Mouse (Mus musculus): ENCODE measurements around the gene Tor1a. TPM values are rescaled to one million over a fixed set of nuclear protein-coding genes. Genes with fewer than 3 reads are reported as not detected.
A peak's percentile ranks its signal among the peaks of the same experiment; 100 is the strongest.

The Tor1a gene
- polyA plus RNA-seq, 1 experiment from 2014 or later = 87.2 TPM

DNA sequence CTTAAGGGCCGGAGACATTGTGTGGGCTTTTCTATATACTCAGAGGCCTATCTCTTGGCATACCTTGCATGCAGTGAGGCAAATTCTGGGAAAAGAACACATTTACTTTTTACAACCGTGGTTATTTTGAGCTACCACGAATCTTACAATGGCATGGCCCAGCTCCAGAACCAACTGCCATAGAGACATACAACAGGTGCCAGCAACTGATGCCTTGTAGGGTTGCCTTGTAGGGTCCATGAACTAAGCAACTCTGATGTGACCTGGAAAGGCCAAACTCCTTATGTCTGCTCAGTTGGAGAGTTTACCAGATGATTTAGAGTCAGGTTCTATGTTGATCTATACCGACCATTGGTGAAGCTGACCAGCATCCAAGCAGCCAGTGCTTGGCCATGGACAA lies 27.1 kb upstream of the Tor1a start:
- no peak overlapping the region for H3K27ac ChIP-seq (ENCODE audit: low read length)
- no peaks in the 10 kb centered on the region for H3K4me1 ChIP-seq (ENCODE audit: control insufficient read depth, insufficient read depth, low read length)
- H3K27me3 ChIP-seq (replicated peaks; ENCODE audit: control insufficient read depth, insufficient read depth, low read length) = no peaks in the 10 kb centered on the region
- H3K36me3 ChIP-seq (ENCODE audit: control insufficient read depth, insufficient read depth, low read length) = no peaks in the 10 kb centered on the region
- no peak for ATAC-seq
- no peak overlapping the region for H3K4me2 ChIP-seq (ENCODE audit: low read depth, low read length)
- no peak overlapping the region for H3K4me3 ChIP-seq (ENCODE audit: low read length)
- H3K9ac ChIP-seq (ENCODE audit: low read depth, low read length) = no peak overlapping the region
- H3K9me3 ChIP-seq (ENCODE audit: control insufficient read depth, low read length) = no peaks in the 10 kb centered on the region
- WGBS = 95% methylated on average over 4 of the region's 4 CpGs

DNA sequence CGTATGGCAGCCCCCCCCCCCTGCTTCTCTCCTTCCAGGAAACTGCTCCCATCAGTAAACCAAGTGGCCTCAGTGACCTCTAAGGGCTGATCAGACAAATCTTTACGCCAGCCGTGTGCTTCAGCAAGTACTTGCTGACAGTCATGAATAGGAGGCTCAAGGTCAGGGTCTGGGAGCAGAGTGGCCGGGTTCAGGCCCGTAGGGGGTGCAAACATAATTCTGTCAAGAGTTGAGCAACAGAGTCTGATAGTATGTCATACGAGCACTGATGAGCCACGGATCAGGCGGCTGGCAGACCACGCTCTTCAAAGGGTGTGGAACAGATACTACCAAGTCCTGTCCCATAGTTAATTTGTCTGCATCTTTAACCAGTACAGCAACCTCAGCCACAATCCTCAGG lies 22.5 kb upstream of the Tor1a start:
- H3K9ac ChIP-seq (ENCODE audit: low read depth, low read length) = no peak overlapping the region
- no peaks in the 10 kb centered on the region for H3K27me3 ChIP-seq (replicated peaks; ENCODE audit: control insufficient read depth, insufficient read depth, low read length)
- 84% methylated on average over 9 of the region's 9 CpGs for WGBS
- peaks cover 8% of the 10 kb centered on the region for H3K4me1 ChIP-seq (ENCODE audit: control insufficient read depth, insufficient read depth, low read length)
- H3K9me3 ChIP-seq (ENCODE audit: control insufficient read depth, low read length) = no peaks in the 10 kb centered on the region
- no peak overlapping the region for H3K27ac ChIP-seq (ENCODE audit: low read length)
- no peak overlapping the region for H3K4me2 ChIP-seq (ENCODE audit: low read depth, low read length)
- no peak overlapping the region for H3K4me3 ChIP-seq (ENCODE audit: low read length)
- no peaks in the 10 kb centered on the region for H3K36me3 ChIP-seq (ENCODE audit: control insufficient read depth, insufficient read depth, low read length)
- ATAC-seq = no peak

DNA sequence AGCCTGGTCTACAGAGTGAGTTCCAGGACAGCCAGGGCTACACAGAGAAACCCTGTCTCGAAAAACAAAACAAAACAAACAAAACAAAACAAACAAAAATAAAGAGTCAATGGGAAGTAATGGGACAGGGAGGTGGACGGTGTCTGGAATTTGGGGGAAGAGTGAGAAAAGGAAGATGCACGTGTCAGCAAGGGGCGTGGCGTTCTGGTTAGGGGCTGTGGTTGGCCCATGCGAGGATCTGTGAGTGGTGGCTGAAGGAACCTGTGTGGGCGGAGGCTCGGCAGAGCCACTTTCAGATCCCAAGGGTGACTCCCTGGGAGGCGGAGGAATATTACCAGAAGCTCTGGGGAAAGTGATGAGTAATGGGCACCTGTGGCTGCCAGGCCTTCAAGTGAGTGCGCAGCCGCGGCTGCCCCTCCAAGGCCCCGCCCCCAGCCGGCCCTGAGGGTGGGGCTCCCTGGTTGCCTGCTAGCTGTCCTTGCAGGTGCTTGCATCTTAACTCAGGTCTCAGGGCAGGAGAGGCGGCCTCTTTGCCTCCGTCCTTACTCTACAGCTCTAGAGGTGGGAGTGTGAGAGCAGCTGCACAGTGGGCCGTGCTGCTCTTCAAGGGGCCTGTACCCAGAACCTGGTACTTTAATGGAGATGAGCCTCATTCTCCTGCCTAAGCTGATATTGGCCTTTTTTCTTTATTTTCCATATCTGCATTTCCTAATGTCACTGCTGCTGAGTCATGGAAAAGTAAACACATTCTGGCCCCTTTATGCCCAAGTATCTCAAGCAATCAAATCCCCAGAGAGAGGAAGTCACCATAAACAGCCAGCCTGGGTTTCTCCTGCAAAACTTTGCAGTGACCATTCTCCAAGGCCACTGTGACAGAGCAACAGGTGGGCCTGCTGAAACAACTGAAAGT lies 17.6 kb upstream of the Tor1a start:
- Histone ChIP-seq H3K9ac (ENCODE audit: low read depth, low read length) (peak overlapping the region; percentile 40; the same call in 1 of the 2 replicates), H3K4me2 (ENCODE audit: low read depth, low read length) (peak overlapping the region; percentile 36; the same call in 1 of the 2 replicates), H3K27me3 (replicated peaks; ENCODE audit: control insufficient read depth, insufficient read depth, low read length) (no peaks in the 10 kb centered on the region), H3K9me3 (ENCODE audit: control insufficient read depth, low read length) (no peaks in the 10 kb centered on the region), H3K4me3 (ENCODE audit: low read length) (peak overlapping the region; percentile 7), H3K36me3 (ENCODE audit: control insufficient read depth, insufficient read depth, low read length) (no peaks in the 10 kb centered on the region), H3K27ac (ENCODE audit: low read length) (peak overlapping the region; percentile 76), H3K4me1 (ENCODE audit: control insufficient read depth, insufficient read depth, low read length) (peaks cover 21% of the 10 kb centered on the region)
- peak; percentile 34 for ATAC-seq
- 18% methylated on average over 17 of the region's 17 CpGs for WGBS

DNA sequence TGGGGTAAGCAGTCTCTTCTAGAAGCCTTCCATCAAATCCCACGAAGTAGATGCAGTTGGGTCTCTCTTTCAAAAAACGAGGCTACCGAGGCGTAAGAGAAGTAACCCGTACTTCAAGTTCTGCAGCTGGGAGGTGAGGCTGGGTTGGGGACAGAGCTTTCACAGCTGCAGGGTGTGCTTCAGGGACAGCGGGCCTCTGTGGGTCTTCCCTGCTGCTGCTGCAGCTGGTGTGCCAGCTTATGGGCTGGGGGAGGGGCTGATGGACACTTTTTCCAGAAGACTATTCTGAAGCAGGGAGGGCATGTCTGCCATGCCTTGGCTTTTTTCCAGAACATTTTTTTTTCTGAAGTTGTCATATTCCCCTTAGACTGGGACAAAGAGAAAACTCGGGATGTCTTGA lies 15.3 kb upstream of the Tor1a start:
- Histone ChIP-seq H3K27me3 (replicated peaks; ENCODE audit: control insufficient read depth, insufficient read depth, low read length) (no peaks in the 10 kb centered on the region), H3K4me3 (ENCODE audit: low read length) (peak overlapping the region; percentile 74), H3K9me3 (ENCODE audit: control insufficient read depth, low read length) (no peaks in the 10 kb centered on the region), H3K9ac (ENCODE audit: low read depth, low read length) (peak overlapping the region; percentile 73), H3K4me2 (ENCODE audit: low read depth, low read length) (peak overlapping the region; percentile 81), H3K4me1 (ENCODE audit: control insufficient read depth, insufficient read depth, low read length) (peaks cover 21% of the 10 kb centered on the region), H3K36me3 (ENCODE audit: control insufficient read depth, insufficient read depth, low read length) (peaks cover 3% of the 10 kb centered on the region; the same call in 1 of the 2 replicates), H3K27ac (ENCODE audit: low read length) (no peak overlapping the region)
- ATAC-seq = no peak
- 46% methylated on average over 7 of the region's 7 CpGs for WGBS

DNA sequence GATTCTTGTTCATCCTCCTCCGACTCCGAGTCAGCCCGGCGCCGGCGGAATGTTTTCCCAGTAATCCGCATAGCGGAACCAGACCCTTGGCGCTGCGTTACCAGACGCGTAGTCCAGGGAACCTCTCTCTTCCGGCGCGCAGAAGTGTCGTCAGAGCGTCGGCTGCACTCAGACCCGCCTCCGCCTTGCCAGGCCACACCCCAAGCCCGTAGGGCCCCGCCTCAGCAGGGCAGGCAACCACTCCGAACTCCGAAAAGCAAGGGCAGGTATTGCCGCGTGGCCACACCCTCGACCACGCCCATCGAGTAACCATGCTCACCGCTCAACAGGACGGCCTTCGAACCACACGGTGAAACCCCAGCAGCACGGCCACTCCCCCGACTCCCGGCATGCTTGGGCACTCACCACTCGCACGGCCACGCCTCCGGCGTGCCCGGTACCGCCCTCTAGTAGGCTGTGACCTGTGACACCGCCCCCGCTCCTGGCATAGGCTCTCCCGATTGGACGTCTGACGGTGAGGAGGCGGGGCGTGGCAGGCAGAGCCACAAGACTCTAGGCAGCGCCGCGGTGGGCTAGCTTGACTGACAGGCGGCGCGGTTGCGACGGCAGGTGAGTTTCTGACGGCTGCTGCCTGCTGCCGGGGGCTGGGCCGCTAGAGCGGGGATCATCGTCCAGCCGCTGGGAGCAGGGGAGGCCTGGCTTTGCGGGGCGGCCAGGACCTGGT lies 14.2 kb upstream of the Tor1a start, which contains the start of the genes BC005624 and Usp20:
Gene BC005624, minus strand, starts transcription at position 412 of the 724 bp plus-strand sequence.
Gene Usp20, plus strand, starts transcription at position 490 of the 724 bp plus-strand sequence.
- Histone ChIP-seq H3K4me3 (ENCODE audit: low read length) (peak within 1 kb of the TSS; percentile 74), H3K9me3 (ENCODE audit: control insufficient read depth, low read length) (no peaks in the 10 kb centered on the region), H3K36me3 (ENCODE audit: control insufficient read depth, insufficient read depth, low read length) (peaks cover 3% of the 10 kb centered on the region; the same call in 1 of the 2 replicates), H3K4me1 (ENCODE audit: control insufficient read depth, insufficient read depth, low read length) (peaks cover 21% of the 10 kb centered on the region), H3K4me2 (ENCODE audit: low read depth, low read length) (peak within 1 kb of the TSS; percentile 81), H3K27ac (ENCODE audit: low read length) (peak within 1 kb of the TSS; percentile 61; the same call in 1 of the 2 replicates), H3K9ac (ENCODE audit: low read depth, low read length) (peak within 1 kb of the TSS; percentile 73), H3K27me3 (replicated peaks; ENCODE audit: control insufficient read depth, insufficient read depth, low read length) (no peaks in the 10 kb centered on the region)
- ATAC-seq = peak; percentile 97
- under 1% methylated on average over 66 of the region's 66 CpGs for WGBS

DNA sequence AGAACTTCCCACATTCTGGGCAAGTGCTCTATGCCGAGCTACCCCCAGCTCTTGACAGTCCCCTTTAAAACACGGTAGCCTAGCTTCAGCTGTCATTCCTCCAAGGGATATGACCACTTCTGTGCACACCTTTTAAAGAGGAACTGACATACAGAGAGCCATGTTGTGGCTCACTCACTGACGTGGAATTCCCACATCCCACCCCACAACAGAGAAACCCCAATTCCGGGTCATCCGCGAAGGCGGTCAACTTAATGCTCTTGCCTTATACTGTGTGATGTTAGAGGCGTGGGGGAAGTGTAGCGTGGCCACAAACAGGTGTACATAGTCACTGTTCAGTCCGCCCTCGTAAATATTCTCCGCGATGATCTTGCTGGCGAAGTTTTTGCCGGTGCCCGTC lies 907 bp downstream of the Tor1a start:
- peak overlapping the region; percentile 88 for H3K4me2 ChIP-seq (ENCODE audit: low read depth, low read length)
- peak overlapping the region; percentile 84; the same call in 1 of the 2 replicates for H3K27ac ChIP-seq (ENCODE audit: low read length)
- H3K4me1 ChIP-seq (ENCODE audit: control insufficient read depth, insufficient read depth, low read length) = peaks cover 11% of the 10 kb centered on the region
- H3K36me3 ChIP-seq (ENCODE audit: control insufficient read depth, insufficient read depth, low read length) = peaks cover 10% of the 10 kb centered on the region; the same call in 1 of the 2 replicates
- 13% methylated on average over 16 of the region's 16 CpGs for WGBS
- peak overlapping the region; percentile 100 for H3K4me3 ChIP-seq (ENCODE audit: low read length)
- no peaks in the 10 kb centered on the region for H3K27me3 ChIP-seq (replicated peaks; ENCODE audit: control insufficient read depth, insufficient read depth, low read length)
- ATAC-seq = no peak
- peak overlapping the region; percentile 98 for H3K9ac ChIP-seq (ENCODE audit: low read depth, low read length)
- H3K9me3 ChIP-seq (ENCODE audit: control insufficient read depth, low read length) = no peaks in the 10 kb centered on the region

DNA sequence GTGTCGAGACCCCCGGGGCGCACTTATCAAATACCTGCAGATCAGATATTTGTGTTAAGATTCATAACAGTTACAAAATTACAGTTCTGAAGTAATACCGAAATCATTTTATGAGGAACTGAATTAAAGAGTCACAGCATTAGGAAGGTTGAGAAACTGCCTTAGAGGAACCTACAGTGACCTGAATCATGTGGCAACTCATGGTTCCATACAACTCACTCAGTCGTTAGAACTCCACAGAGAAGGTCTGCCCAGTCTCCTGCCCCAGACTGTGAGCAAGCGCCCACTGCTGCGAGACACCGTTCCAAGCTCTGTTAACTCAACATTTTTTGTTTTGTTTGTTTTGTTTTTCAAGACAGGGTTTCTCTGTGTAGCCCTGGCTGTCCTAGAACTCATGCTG lies 2.1 kb downstream of the Tor1a start:
- Histone ChIP-seq H3K9me3 (ENCODE audit: control insufficient read depth, low read length) (no peaks in the 10 kb centered on the region), H3K27me3 (replicated peaks; ENCODE audit: control insufficient read depth, insufficient read depth, low read length) (no peaks in the 10 kb centered on the region), H3K9ac (ENCODE audit: low read depth, low read length) (no peak overlapping the region), H3K4me3 (ENCODE audit: low read length) (no peak overlapping the region), H3K27ac (ENCODE audit: low read length) (no peak overlapping the region), H3K36me3 (ENCODE audit: control insufficient read depth, insufficient read depth, low read length) (peaks cover 13% of the 10 kb centered on the region; the same call in 1 of the 2 replicates), H3K4me1 (ENCODE audit: control insufficient read depth, insufficient read depth, low read length) (peaks cover 11% of the 10 kb centered on the region), H3K4me2 (ENCODE audit: low read depth, low read length) (no peak overlapping the region)
- WGBS = 90% methylated on average over 8 of the region's 8 CpGs
- no peak for ATAC-seq

DNA sequence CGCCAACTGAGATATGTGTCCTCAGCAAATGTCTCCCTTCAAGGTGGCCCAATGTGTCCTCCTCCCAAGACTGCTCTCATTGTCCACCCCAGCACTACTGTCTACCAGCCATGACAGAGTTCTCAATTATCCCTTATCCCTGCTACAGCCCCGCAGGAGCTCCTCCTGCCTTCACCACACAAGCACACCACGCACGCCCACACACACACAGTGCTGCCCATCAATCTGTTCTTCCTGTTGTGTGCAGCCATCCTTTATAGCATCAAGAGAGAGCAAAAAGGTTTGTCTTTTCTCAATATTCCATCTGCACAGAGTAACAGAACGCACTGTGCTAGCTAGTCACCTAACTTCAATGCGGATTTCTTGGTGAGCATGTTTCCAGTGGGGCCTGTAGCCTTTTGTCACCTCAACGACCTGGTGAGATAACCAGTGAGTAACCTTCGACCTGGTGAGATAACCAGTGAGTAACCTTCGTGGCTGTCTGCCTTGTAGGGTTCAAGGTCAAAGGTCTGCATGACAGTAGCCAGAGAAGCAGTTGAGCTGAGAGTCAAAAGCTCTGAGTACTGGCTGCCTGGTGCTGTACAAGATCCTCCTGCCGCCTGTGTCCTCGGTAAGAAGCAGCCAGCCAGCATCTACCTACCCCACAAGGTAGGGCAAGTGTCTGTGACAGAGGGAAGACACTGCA lies 5.0 kb downstream of the Tor1a start:
- 80% methylated on average over 11 of the region's 11 CpGs for WGBS
- no peak for ATAC-seq
- H3K36me3 ChIP-seq (ENCODE audit: control insufficient read depth, insufficient read depth, low read length) = peaks cover 32% of the 10 kb centered on the region

More for the DNA sequence above, 5.0 kb downstream of the Tor1a start:
- H3K4me2 ChIP-seq (ENCODE audit: low read depth, low read length) = no peak overlapping the region
- H3K9me3 ChIP-seq (ENCODE audit: control insufficient read depth, low read length) = no peaks in the 10 kb centered on the region
- H3K9ac ChIP-seq (ENCODE audit: low read depth, low read length) = no peak overlapping the region
- no peak overlapping the region for H3K27ac ChIP-seq (ENCODE audit: low read length)
- H3K4me1 ChIP-seq (ENCODE audit: control insufficient read depth, insufficient read depth, low read length) = peaks cover 14% of the 10 kb centered on the region
- no peak overlapping the region for H3K4me3 ChIP-seq (ENCODE audit: low read length)
- no peaks in the 10 kb centered on the region for H3K27me3 ChIP-seq (replicated peaks; ENCODE audit: control insufficient read depth, insufficient read depth, low read length)
